Mouse (Mus musculus) heart, adult 2 months (tissue): ENCODE results near the gene Stip1. TPM values are rescaled to one million over a fixed set of nuclear protein-coding genes. Genes with fewer than 3 reads are reported as not detected.

Source experiments
- DNase-seq, 2 experiments: peaks; one replicate each; pipeline ENCODE4 v3.0.0; 2021
- H3K27ac ChIP-seq: fragments of 200-600 bp; 2 replicates; pipeline ENCODE4 v1.8.1; 2022
- H3K27me3 ChIP-seq: fragments of 200-500 bp; 2 replicates; pipeline ENCODE4 v1.6.1; 2012; ENCODE audit warnings: mild to moderate bottlenecking, low read length, inconsistent platforms, mixed read lengths; ENCODE audit not compliant: control insufficient read depth, insufficient read depth
- H3K36me3 ChIP-seq: fragments of 200-500 bp; 2 replicates; pipeline ENCODE4 v1.6.1; 2012; ENCODE audit warnings: low read length, inconsistent platforms; ENCODE audit not compliant: control insufficient read depth, insufficient read depth
- H3K4me1 ChIP-seq: fragments of 200-500 bp; 2 replicates; pipeline ENCODE4 v1.6.1; 2011; ENCODE audit warnings: low read length; ENCODE audit not compliant: control insufficient read depth, insufficient read depth
- H3K4me3 ChIP-seq: fragments of 200-600 bp; 2 replicates; pipeline ENCODE4 v1.8.1; 2022
- H3K79me2 ChIP-seq: fragments of 200-500 bp; replicated peaks from 2 replicates; pipeline ENCODE4 v1.6.1; 2012; ENCODE audit warnings: mild to moderate bottlenecking, inconsistent platforms, low read length, moderate library complexity, mixed read lengths; ENCODE audit not compliant: control insufficient read depth, insufficient read depth
- H3K9ac ChIP-seq: fragments of 200-500 bp; 2 replicates; pipeline ENCODE4 v1.6.1; 2012; ENCODE audit warnings: low read depth, mild to moderate bottlenecking, control low read depth, inconsistent platforms, low read length, mixed read lengths
- CTCF ChIP-seq: fragments of 200-600 bp; IDR thresholded peaks from 2 replicates; pipeline ENCODE4 v1.8.1; 2022; ENCODE audit warnings: antibody characterized with exemption, mild to moderate bottlenecking, moderate library complexity
- EP300 ChIP-seq: fragments of 200-500 bp; IDR thresholded peaks from 2 replicates; pipeline ENCODE4 v1.6.1; 2011; ENCODE audit warnings: low read depth, low read length, control low read depth; ENCODE audit not compliant: insufficient read depth
- POLR2A ChIP-seq: fragments of 200-500 bp; IDR thresholded peaks from 2 replicates; pipeline ENCODE4 v1.6.1; 2011; ENCODE audit warnings: mild to moderate bottlenecking, low read depth, low read length, control low read depth; ENCODE audit not compliant: insufficient read depth
- WGBS: fragments of 180-500 bp; shearing (Covaris S2); methylation state at CpG from one replicate; pipeline ENCODE4 v1.1.7; 2018; 5-methylcytosine and 5-hydroxymethylcytosine counted together
- intact Hi-C: fragments of 180-260 bp; cut with DNase I; formaldehyde crosslinking; loops from one replicate; pipeline ENCODE4 v1.15.1; 2025
- polyA plus RNA-seq: library from polyadenylated mRNA; depleted of rRNA; stranded (reverse); fragments of >200 nt; gene quantifications from 2 replicates; pipeline ENCODE4 v1.2.3, GENCODE M21; 2012
- total RNA-seq, 2 experiments: library from RNA; stranded (reverse); gene quantifications; 2 replicates each; pipeline ENCODE4 v1.2.3; 2021

Stip1 gene
- total and polyA plus RNA-seq, 3 experiments: 49.9 to 121 (median 117) TPM

- WGBS: 80% methylated on average over 13 of the region's 13 CpGs
- Histone ChIP-seq H3K27me3 (no peaks in the 10 kb centered on the region), H3K9ac (no peak overlapping the region), H3K36me3 (no peaks in the 10 kb centered on the region), H3K27ac (no peak overlapping the region; the same call in 1 of the 2 replicates), H3K79me2 (no peaks in the 10 kb centered on the region), H3K4me3 (no peak overlapping the region), H3K4me1 (peaks cover 3% of the 10 kb centered on the region; the same call in 1 of the 2 replicates)
- no peak for TF ChIP-seq EP300
- no peak for TF ChIP-seq POLR2A
- no peak for TF ChIP-seq CTCF
- no peak for DNase-seq
- intact Hi-C loops: loop anchor here (2.0 to 5.0 kb wide), 2 partner anchors 36 to 61 kb away; partner anchors contain the start of genes Bad, Gpr137 and Stip1
These were observed 61.8 kb downstream of the Stip1 start for GRCm38 (mm10) chr19:6977759-6978638.

- WGBS: 1% methylated on average over 16 of the region's 16 CpGs
- Histone ChIP-seq H3K4me1 (peaks cover 3% of the 10 kb centered on the region; the same call in 1 of the 2 replicates), H3K27ac (peak within 1 kb of the TSS; percentile 76), H3K27me3 (no peaks in the 10 kb centered on the region), H3K36me3 (no peaks in the 10 kb centered on the region), H3K79me2 (no peaks in the 10 kb centered on the region), H3K4me3 (peak within 1 kb of the TSS; percentile 49), H3K9ac (peak within 1 kb of the TSS; percentile 69)
- DNase-seq: peak; percentile 62 to 77
- peak; percentile 24 for TF ChIP-seq CTCF
- TF ChIP-seq POLR2A: peak; percentile 10; the same call in 1 of the 2 replicates
- no peak for TF ChIP-seq EP300
- intact Hi-C loops: loop anchor here (5.0 kb wide), 1 partner anchor 34 kb away; the partner anchor contains the start of genes Bad and Gpr137
These were observed 63.9 kb downstream of the Stip1 start, which contains the start of gene Plcb3 for GRCm38 (mm10) chr19:6975537-6976521. TSS of gene Plcb3 (minus strand) at chr19:6976470.

- intact Hi-C loops: loop anchor here (5.0 kb wide), 1 partner anchor 32 kb away; the partner anchor contains the start of genes Bad and Gpr137
- Histone ChIP-seq H3K27ac (peak within 1 kb of the TSS; percentile 83), H3K4me3 (peak within 1 kb of the TSS; percentile 68), H3K79me2 (no peaks in the 10 kb centered on the region), H3K36me3 (no peaks in the 10 kb centered on the region), H3K9ac (peak within 1 kb of the TSS; percentile 69), H3K4me1 (peaks cover 5% of the 10 kb centered on the region), H3K27me3 (no peaks in the 10 kb centered on the region)
- 3% methylated on average over 75 of the region's 84 CpGs for WGBS
- peak; percentile 84 to 87 for DNase-seq
- TF ChIP-seq POLR2A (0 out of 2 replicates have a peak, but pooled peaks have one; percentile 44), CTCF (no peak)
These were observed 65.3 kb downstream of the Stip1 start, which contains the start of gene Ppp1r14b for GRCm38 (mm10) chr19:6974211-6975205. TSS of gene Ppp1r14b (plus strand) at chr19:6974968.

GRCm38 (mm10) chr19:6973581-6974190, 66.1 kb downstream of the Stip1 start:
- H3K36me3 ChIP-seq: no peaks in the 10 kb centered on the region
- peak overlapping the region; percentile 68 for H3K4me3 ChIP-seq
- H3K9ac ChIP-seq: no peak overlapping the region
- TF ChIP-seq POLR2A (no peak), EP300 (no peak), CTCF (no peak)
- DNase-seq: no peak
- H3K4me1 ChIP-seq: peaks cover 5% of the 10 kb centered on the region
- peak overlapping the region; percentile 83 for H3K27ac ChIP-seq
- no peaks in the 10 kb centered on the region for H3K27me3 ChIP-seq
- intact Hi-C loops: no loop called here
- H3K79me2 ChIP-seq: no peaks in the 10 kb centered on the region
- WGBS: 40% methylated on average over 12 of the region's 12 CpGs
